Comparison of ENCODE assay signal across 10 mouse cellular contexts in the genomic region with DNA sequence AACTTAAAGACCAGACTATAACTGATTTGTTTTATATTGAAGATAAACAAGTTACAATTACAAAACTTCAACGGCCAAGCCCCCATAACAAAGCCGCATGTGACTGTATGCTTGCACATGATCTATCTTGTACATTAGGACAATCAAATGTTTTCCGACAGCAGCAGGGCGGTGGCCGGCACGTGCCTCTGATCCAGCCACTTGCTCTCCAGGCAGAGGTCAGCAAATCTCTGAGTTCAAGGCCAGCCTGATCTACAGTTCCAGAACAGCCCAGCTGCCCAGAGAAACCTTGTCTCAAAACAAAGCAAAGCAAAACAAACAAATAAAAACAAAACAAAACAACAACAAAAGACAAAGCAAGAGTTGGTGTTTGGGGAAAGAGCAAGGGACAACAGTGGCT. TPM values are rescaled to one million over a fixed set of nuclear protein-coding genes. Genes with fewer than 3 reads are reported as not detected.
DNase-seq lines count a peak whose midpoint lies in the region; ATAC-seq and TF ChIP-seq lines count a peak whose summit lies in the region.
"Had no signal": no experiment of that assay in that cellular context is flagged by ENCODE, and none has a peak within 500 bp of the region (broad histone marks: within the 10 kb centered on the region; RNA-seq: fewer than 3 reads in every experiment).

No protein-coding gene starts in this region.

- WGBS in kidney, adult 2 months: 66% methylated on average over 6 of the region's 6 CpGs
- WGBS in kidney, embryonic 14.5 days: 72% methylated on average over 6 of the region's 6 CpGs
- WGBS in embryonic facial prominence, embryonic 12.5 days: 70% methylated on average over 6 of the region's 6 CpGs

- H3K4me2 ChIP-seq in kidney, embryonic 14.5 days (replicated peaks; ENCODE audit: low read depth, low read length): no peak overlapping the region; the same call in 1 of the 2 replicates
- peak overlapping the region; percentile 73; the same call in 1 of the 2 replicates for H3K4me2 ChIP-seq in embryonic facial prominence, embryonic 12.5 days (replicated peaks)

- no peak overlapping the region for H3K9ac ChIP-seq in kidney, embryonic 14.5 days (ENCODE audit: low read depth, low read length)
- no peak overlapping the region for H3K9ac ChIP-seq in embryonic facial prominence, embryonic 12.5 days

- H3K27ac ChIP-seq in kidney, adult 2 months (ENCODE audit: insufficient read depth, low read depth, low read length): no peak overlapping the region
- no peak overlapping the region for H3K27ac ChIP-seq in kidney, embryonic 14.5 days (ENCODE audit: low read depth, low read length)
- no peak overlapping the region for H3K27ac ChIP-seq in embryonic facial prominence, embryonic 12.5 days

- peak overlapping the region; percentile 22; the same call in 1 of the 2 replicates for H3K4me3 ChIP-seq in kidney, adult 2 months (ENCODE audit: insufficient read depth, low read depth, low read length)
- H3K4me3 ChIP-seq in kidney, embryonic 14.5 days (ENCODE audit: low read length): no peak overlapping the region
- no peak overlapping the region for H3K4me3 ChIP-seq in embryonic facial prominence, embryonic 12.5 days

- no peak for ATAC-seq in kidney, embryonic 14.5 days (ENCODE audit: low FRiP score, low TSS enrichment)
- ATAC-seq in embryonic facial prominence, embryonic 12.5 days (ENCODE audit: insufficient number of reproducible peaks, insufficient read depth, low FRiP score, low TSS enrichment): no peak
- ATAC-seq: inflammation-experienced regulatory T-cells, adult 6 months had no signal

- TF ChIP-seq CTCF in kidney, adult 2 months (conservative IDR thresholded peaks at IDR 0.05; ENCODE audit: insufficient read depth, insufficient read length, low read depth, low read length): no peak

- H3K4me1 ChIP-seq in kidney, adult 2 months (ENCODE audit: control insufficient read depth, insufficient read depth, low read length): no peaks in the 10 kb centered on the region; the same call in 1 of the 2 replicates
- H3K4me1 ChIP-seq in kidney, embryonic 14.5 days (ENCODE audit: control insufficient read depth, insufficient read depth, low read length): no peaks in the 10 kb centered on the region
- 0 out of 2 replicates have a peak, but pooled peaks cover 3% of the 10 kb centered on the region for H3K4me1 ChIP-seq in embryonic facial prominence, embryonic 12.5 days

- peak; percentile 14 for DNase-seq in adrenal gland, postnatal 10 days
- DNase-seq in adrenal gland, postnatal 4 days (ENCODE audit: low spot score in 2 of 2): no peak
- DNase-seq in kidney, adult 2 months: no peak
- DNase-seq in lung, postnatal 10 days: peak; percentile 18
- DNase-seq in adipocyte (ENCODE audit: low spot score): no peak
- DNase-seq in gastrocnemius, postnatal 10 days: no peak

- H3K27me3 ChIP-seq in kidney, adult 2 months (replicated peaks; ENCODE audit: control insufficient read depth, insufficient read depth, low read length): no peaks in the 10 kb centered on the region
- H3K27me3 ChIP-seq in kidney, embryonic 14.5 days (ENCODE audit: control insufficient read depth, insufficient read depth, low read length): no peaks in the 10 kb centered on the region
- H3K27me3 ChIP-seq in embryonic facial prominence, embryonic 12.5 days: no peaks in the 10 kb centered on the region

- no peaks in the 10 kb centered on the region for H3K36me3 ChIP-seq in kidney, adult 2 months (ENCODE audit: control insufficient read depth, insufficient read depth, low read length)
- no peaks in the 10 kb centered on the region for H3K36me3 ChIP-seq in kidney, embryonic 14.5 days (ENCODE audit: control insufficient read depth, insufficient read depth, low read length)
- no peaks in the 10 kb centered on the region for H3K36me3 ChIP-seq in embryonic facial prominence, embryonic 12.5 days
- H3K36me3 ChIP-seq: midbrain, embryonic 10.5 days had no signal

- no peak for TF ChIP-seq POLR2A in kidney, adult 2 months (IDR thresholded peaks at IDR 0.05; ENCODE audit: low read depth, low read length)

- no peaks in the 10 kb centered on the region for H3K9me3 ChIP-seq in kidney, embryonic 14.5 days (ENCODE audit: control insufficient read depth, low read length)
- H3K9me3 ChIP-seq in embryonic facial prominence, embryonic 12.5 days: no peaks in the 10 kb centered on the region
- H3K9me3 ChIP-seq: midbrain, embryonic 10.5 days had no signal

RNA-seq across cellular contexts. Expression of a gene that starts 1.3 kb away (rescaled TPM):
- 10 to 100 TPM; 38.5 to 42.0 TPM for total RNA-seq in adrenal gland, postnatal 10 days (2021)
- total RNA-seq in adrenal gland, postnatal 4 days (2021): 10 to 100 TPM; 52.2 to 53.0 TPM
- 6.4 and 9.5 TPM in 2 replicates for polyA plus RNA-seq in kidney, adult 2 months (2012; rRNA removed)
- polyA plus RNA-seq in kidney, embryonic 14.5 days (2014; fragmentation: Nextera tagmentation; extraction: Ambion mirVana): 12.7 and 28.9 TPM in 2 replicates
- 30.5 and 34.8 TPM in 2 replicates for polyA plus RNA-seq in embryonic facial prominence, embryonic 12.5 days (2016; fragmentation: Nextera tagmentation; extraction: Ambion mirVana)
- 10 to 100 TPM; 18.2 to 22.7 TPM for total RNA-seq in gastrocnemius, postnatal 10 days (2021)

RNA-seq across cellular contexts. Expression of a gene that starts 8.5 kb away (rescaled TPM):
- total RNA-seq in adrenal gland, postnatal 10 days (2021): 10 to 100 TPM; 10.6 to 11.3 TPM
- 10 to 100 TPM; 12.0 to 12.7 TPM for total RNA-seq in adrenal gland, postnatal 4 days (2021)
- polyA plus RNA-seq in kidney, adult 2 months (2012; rRNA removed): 2.5 and 2.8 TPM in 2 replicates
- 12.4 and 19.0 TPM in 2 replicates for polyA plus RNA-seq in kidney, embryonic 14.5 days (2014; fragmentation: Nextera tagmentation; extraction: Ambion mirVana)
- polyA plus RNA-seq in embryonic facial prominence, embryonic 12.5 days (2016; fragmentation: Nextera tagmentation; extraction: Ambion mirVana): 24.4 and 26.1 TPM in 2 replicates
- total RNA-seq in gastrocnemius, postnatal 10 days (2021): 1 to 10 TPM; 7.1 to 7.5 TPM

RNA-seq across cellular contexts. Expression of a gene that starts 40.9 kb away (rescaled TPM):
- total RNA-seq in adrenal gland, postnatal 10 days (2021): not detected
- not detected for total RNA-seq in adrenal gland, postnatal 4 days (2021)
- not detected in 2 replicates for polyA plus RNA-seq in kidney, adult 2 months (2012; rRNA removed)
- polyA plus RNA-seq in kidney, embryonic 14.5 days (2014; fragmentation: Nextera tagmentation; extraction: Ambion mirVana): 0.38 and 0.63 TPM in 2 replicates
- 0.71 and 0.78 TPM in 2 replicates for polyA plus RNA-seq in embryonic facial prominence, embryonic 12.5 days (2016; fragmentation: Nextera tagmentation; extraction: Ambion mirVana)
- total RNA-seq in gastrocnemius, postnatal 10 days (2021): not detected

Comparison
In these comparisons a context has a peak if more than half of its experiments do, and no peak if none do; other contexts are left out.
1. DNase-seq: peak in adrenal gland, postnatal 10 days (single experiment) and lung, postnatal 10 days (single experiment); none in adrenal gland, postnatal 4 days (0 of 2), kidney, adult 2 months (single experiment), adipocyte (single experiment) and gastrocnemius, postnatal 10 days (single experiment).